Mouse (Mus musculus) cerebral cortex, adult 2 months (tissue): ENCODE data around the gene Adam30.

Experiments
- WGBS: fragments of 180-500 bp; shearing (Covaris S2); methylation state at CpG from one replicate; pipeline ENCODE4 v1.1.7; 2018; 5-methylcytosine and 5-hydroxymethylcytosine counted together

Gene Adam30

DNA sequence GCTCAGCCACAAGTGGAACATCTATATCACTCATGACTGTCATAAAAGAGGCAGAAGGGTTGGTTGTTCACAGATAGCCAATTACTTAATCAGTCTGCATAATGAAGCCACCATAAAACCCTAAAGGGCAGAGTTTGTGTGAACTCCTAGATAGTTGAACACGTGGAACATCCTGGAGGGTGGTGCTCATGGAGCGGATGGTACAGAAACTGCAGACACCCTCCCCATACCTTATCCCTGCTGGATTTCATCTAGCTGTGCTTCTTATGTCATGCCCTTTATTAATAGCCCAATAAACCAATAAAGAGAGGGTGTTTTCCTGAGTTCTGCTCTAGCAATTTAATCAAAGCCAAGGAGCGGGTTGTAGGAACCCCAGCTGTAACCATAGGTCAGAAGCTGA, 27.3 kb downstream of the Adam30 start:
- 88% methylated on average over 3 of the region's 3 CpGs for WGBS

DNA sequence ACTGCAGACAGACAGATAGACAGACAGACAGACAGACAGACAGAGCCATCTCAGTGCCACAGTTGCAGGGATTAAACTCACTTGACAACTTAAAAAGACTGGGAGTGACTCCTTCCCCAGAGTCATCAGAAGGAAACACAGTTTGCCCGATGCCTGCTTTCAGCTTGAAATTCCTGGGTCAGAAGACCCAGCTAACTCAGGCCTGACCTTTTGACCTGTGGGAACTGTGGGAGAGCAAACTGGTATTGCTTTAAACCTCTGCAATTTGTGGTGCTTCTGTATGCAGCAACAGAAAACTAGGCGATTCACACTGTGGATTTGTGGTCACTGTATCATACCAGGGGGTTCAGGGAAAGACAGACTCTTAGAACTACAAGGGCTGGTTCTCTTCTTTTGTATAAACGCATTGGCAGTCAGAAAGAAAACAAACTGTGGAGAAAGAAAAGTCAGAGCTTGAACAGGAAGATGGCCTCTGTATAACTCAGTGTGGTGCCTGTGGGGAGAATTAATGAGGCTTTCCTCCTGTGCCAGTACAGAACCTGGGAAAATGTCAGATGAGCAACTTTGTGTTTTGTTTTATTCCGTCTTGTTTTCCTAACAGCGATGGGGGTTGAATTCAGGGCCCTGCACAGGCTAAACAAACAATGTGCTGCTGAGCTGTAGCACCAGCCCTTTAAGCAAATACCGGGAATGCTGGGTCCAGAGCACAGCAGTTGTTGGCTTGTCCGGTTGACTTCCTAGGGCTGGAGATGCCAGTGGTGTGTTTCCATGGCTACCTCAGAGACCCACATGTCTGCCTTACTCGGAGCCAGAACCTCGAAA, 37.5 kb downstream of the Adam30 start:
- 55% methylated on average over 9 of the region's 9 CpGs for WGBS

DNA sequence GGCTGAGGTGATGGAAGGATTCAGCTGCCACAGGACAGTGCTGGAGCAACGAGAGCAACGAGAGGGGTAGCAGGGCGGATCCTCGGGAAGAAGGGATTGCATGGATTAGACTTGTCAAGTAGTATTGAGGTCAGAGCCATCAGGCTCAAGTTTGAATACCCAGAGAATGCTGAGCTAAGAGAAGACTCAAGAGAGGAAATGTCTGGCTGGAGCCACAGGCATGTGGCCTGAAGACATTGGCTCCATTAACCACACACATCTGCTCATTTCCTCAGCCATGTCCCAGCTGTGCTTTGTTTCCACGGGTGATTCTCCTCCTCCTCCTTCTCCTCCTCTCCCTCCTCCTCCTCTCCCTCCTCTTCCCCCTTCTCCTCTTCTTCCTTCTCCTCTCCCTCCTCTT, 39.3 kb downstream of the Adam30 start:
- WGBS: 82% methylated on average over 5 of the region's 5 CpGs

DNA sequence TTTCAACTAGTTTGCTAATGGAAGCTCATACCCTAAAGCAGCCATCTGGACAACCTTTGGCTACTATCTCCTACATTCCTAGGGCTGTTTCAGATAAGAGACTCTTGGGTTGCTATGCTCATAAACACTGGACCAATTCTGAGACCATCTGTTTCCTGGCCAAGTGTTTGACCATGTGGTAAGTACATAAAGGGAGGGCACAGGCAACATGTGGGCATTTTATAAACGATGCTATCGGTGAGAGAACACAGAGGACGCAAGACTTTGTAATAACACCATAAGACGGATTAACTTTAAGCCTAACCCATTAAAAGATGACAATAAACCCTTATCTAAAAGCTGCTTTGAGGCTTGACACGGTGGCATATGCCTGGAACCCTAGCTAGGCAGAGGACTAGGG, 42.9 kb downstream of the Adam30 start:
- WGBS: 84% methylated on average over 5 of the region's 5 CpGs

DNA sequence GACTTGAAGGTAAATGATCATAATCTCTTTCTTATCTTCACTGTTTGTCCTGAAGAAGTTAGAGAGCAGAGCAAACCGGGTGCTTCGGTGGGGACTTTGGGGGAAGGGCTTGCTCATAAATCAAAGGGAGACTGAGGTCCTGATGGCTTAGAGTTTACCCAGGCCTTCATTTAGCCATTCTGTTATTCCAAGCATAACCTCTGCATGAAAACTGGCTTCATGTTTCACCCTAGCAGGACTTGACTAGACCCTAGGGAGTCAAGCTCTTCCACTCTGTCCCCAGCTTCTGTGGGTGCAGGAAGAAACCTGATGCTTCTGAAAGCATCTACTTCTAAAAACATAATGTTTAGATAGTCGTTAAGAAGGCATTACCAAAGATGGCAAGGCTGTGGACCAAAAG, 46.5 kb downstream of the Adam30 start:
- 74% methylated on average over 3 of the region's 3 CpGs for WGBS

DNA sequence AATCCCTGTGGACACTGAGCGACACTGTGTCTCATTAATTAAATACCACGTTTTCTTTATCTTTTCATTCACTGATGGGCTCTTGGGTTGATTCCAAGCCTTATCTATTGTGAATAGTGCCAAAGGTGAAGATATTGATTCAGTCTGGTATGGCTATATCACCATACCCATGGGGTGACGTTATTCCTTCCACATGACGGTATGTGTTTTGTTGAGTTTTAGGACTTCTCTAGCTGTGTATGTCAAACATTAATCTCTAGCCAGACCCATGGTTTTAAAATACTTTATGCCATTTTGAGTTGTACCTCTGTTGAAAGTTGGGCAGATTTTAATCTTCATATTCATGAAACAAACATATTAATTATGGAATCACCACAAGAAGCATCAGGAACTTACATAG, 48.7 kb downstream of the Adam30 start:
- WGBS: 89% methylated on average over 4 of the region's 4 CpGs

DNA sequence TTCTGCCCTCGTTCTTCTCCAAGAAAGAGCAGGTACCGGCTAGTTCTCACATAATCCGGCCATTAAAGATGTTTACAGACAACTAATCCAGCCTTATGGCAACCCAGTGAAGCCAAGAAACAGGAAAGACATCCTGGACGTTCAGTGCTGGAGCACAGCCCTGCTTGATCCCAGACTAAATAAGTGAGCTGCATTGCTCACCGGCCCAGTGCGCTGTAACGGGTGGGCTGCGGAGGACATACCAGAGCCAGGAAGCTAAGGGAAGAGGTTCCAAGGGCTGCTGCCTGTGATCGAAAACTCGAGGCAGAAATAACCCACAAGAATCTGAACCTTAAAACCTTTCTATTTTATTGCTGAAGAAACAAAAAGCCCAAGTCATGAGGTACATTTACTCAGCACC, 50.4 kb downstream of the Adam30 start:
- WGBS: 45% methylated on average over 10 of the region's 10 CpGs

DNA sequence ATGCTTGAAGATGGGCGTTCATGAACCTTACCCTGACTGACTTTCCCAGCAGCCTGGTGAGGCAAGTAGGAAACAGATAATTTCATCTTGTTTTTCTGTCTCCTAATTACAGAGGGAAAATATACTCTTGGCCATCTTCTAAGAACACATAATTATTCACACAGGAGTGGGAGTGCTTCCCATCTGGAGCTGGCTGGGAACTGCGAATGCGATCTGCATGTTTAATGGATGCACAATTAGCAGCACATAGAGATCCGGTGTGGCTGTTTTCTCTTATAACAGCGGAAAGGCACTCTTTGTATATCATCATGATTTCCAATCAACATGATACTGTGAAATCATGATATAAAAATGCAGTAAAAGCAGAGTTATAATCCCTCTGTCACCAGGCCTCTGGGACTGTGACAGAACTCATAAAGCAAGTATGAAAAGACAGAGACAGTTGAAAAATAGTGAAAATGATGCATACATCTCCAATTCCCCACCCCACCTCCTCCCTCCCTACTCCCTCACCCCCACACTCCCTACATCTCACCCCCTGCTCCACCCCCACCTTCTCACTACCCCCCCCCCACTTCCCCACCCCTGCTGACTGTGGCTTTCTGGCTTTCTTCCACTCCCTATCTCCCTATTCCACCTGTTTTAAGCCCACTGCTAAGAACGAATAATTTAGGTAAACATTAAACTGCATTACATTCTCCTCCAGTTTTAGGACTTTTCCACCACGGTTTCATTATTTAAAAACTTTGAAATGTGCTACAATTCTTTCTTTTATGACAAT, 51.1 kb downstream of the Adam30 start:
- WGBS: 31% methylated on average over 7 of the region's 7 CpGs
